Mouse (Mus musculus) erythroblast, embryonic 14.5 days (primary cell): Measurements from ENCODE around the gene Tango2. TPM values are rescaled to one million over a fixed set of nuclear protein-coding genes. Genes with fewer than 3 reads are reported as not detected.

Experiments
- H3K27me3 ChIP-seq: 2 replicates; pipeline ENCODE4 v1.6.1; 2012; ENCODE audit warnings: inconsistent platforms; ENCODE audit not compliant: control insufficient read depth
- H3K36me3 ChIP-seq: 2 replicates; pipeline ENCODE4 v1.6.1; 2012; ENCODE audit warnings: mild to moderate bottlenecking, inconsistent platforms; ENCODE audit not compliant: control insufficient read depth
- H3K4me1 ChIP-seq: 2 replicates; pipeline ENCODE4 v1.6.1; 2012; ENCODE audit warnings: inconsistent platforms; ENCODE audit not compliant: control insufficient read depth
- H3K4me3 ChIP-seq: replicated peaks from 2 replicates; pipeline ENCODE3; 2012; ENCODE audit warnings: moderate library complexity, mild to moderate bottlenecking, inconsistent platforms
- H3K9me3 ChIP-seq: 2 replicates; pipeline ENCODE4 v1.6.1; 2012; ENCODE audit warnings: low read length, inconsistent platforms, mixed read lengths; ENCODE audit not compliant: control insufficient read depth
- GATA1 ChIP-seq: IDR thresholded peaks from 2 replicates; pipeline ENCODE4 v1.6.1; 2012; ENCODE audit warnings: low read length, inconsistent platforms, mixed read lengths
- TAL1 ChIP-seq: IDR thresholded peaks from 3 replicates; pipeline ENCODE4 v1.6.1; 2012; ENCODE audit warnings: low read length, inconsistent platforms, mixed read lengths
- polyA plus RNA-seq: library from polyadenylated mRNA; stranded (reverse); fragments of >175 nt; gene quantifications from 2 replicates; pipeline ENCODE4 v1.2.3, GENCODE M21; 2012

The Tango2 gene
- polyA plus RNA-seq, 1 experiment: 7.4 TPM

GRCm38 (mm10) chr16:18349761-18350325, 1.9 kb upstream of the Tango2 start:
- peaks cover 7% of the 10 kb centered on the region; the same call in 1 of the 2 replicates for H3K9me3 ChIP-seq
- TF ChIP-seq GATA1 (no peak), TAL1 (no peak)
- H3K36me3 ChIP-seq: no peaks in the 10 kb centered on the region
- H3K27me3 ChIP-seq: peaks cover 66% of the 10 kb centered on the region
- H3K4me3 ChIP-seq: no peak overlapping the region
- H3K4me1 ChIP-seq: peaks cover 50% of the 10 kb centered on the region

GRCm38 (mm10) chr16:18348601-18349175, 785 bp upstream of the Tango2 start:
- Histone ChIP-seq H3K4me3 (peak overlapping the region; percentile 49), H3K27me3 (peaks cover 66% of the 10 kb centered on the region), H3K36me3 (no peaks in the 10 kb centered on the region), H3K9me3 (peaks cover 7% of the 10 kb centered on the region; the same call in 1 of the 2 replicates), H3K4me1 (peaks cover 53% of the 10 kb centered on the region)
- TF ChIP-seq TAL1: no peak
- no peak for TF ChIP-seq GATA1

- H3K4me3 ChIP-seq: no peak overlapping the region
- TF ChIP-seq GATA1 (no peak), TAL1 (no peak)
Observed at GRCm38 (mm10) chr16:18345243-18345642, 2.7 kb downstream of the Tango2 start.

GRCm38 (mm10) chr16:18343778-18344177, 4.1 kb downstream of the Tango2 start:
- H3K4me1 ChIP-seq: peaks cover 68% of the 10 kb centered on the region
- H3K4me3 ChIP-seq: peak overlapping the region; percentile 86
- peaks cover 7% of the 10 kb centered on the region; the same call in 1 of the 2 replicates for H3K9me3 ChIP-seq
- TF ChIP-seq TAL1 (no peak), GATA1 (no peak)
- H3K27me3 ChIP-seq: peaks cover 35% of the 10 kb centered on the region
- H3K36me3 ChIP-seq: peaks cover 30% of the 10 kb centered on the region

More at GRCm38 (mm10) chr16:18345243-18345642, 2.7 kb downstream of the Tango2 start:
- Histone ChIP-seq H3K9me3 (peaks cover 7% of the 10 kb centered on the region; the same call in 1 of the 2 replicates), H3K36me3 (peaks cover 15% of the 10 kb centered on the region), H3K27me3 (peaks cover 50% of the 10 kb centered on the region), H3K4me1 (peaks cover 57% of the 10 kb centered on the region)

- H3K9me3 ChIP-seq: peaks cover 1% of the 10 kb centered on the region; the same call in 1 of the 2 replicates
- TF ChIP-seq GATA1 (no peak), TAL1 (no peak)
- peaks cover 62% of the 10 kb centered on the region for H3K4me1 ChIP-seq
Observed at GRCm38 (mm10) chr16:18342650-18343570, 5.0 kb downstream of the Tango2 start.

GRCm38 (mm10) chr16:18342076-18342475, 5.8 kb downstream of the Tango2 start:
- H3K4me1 ChIP-seq: peaks cover 65% of the 10 kb centered on the region
- peaks cover 18% of the 10 kb centered on the region for H3K27me3 ChIP-seq
- peak overlapping the region; percentile 86 for H3K4me3 ChIP-seq
- H3K9me3 ChIP-seq: no peaks in the 10 kb centered on the region
- TF ChIP-seq TAL1 (peak; percentile 66), GATA1 (peak; percentile 49)
- peaks cover 47% of the 10 kb centered on the region for H3K36me3 ChIP-seq

More at GRCm38 (mm10) chr16:18342650-18343570, 5.0 kb downstream of the Tango2 start:
- peaks cover 26% of the 10 kb centered on the region for H3K27me3 ChIP-seq
- peaks cover 38% of the 10 kb centered on the region for H3K36me3 ChIP-seq
- H3K4me3 ChIP-seq: peak overlapping the region; percentile 86

GRCm38 (mm10) chr16:18341605-18342004, 6.3 kb downstream of the Tango2 start:
- Histone ChIP-seq H3K4me1 (peaks cover 65% of the 10 kb centered on the region), H3K4me3 (peak overlapping the region; percentile 86), H3K27me3 (peaks cover 13% of the 10 kb centered on the region), H3K9me3 (no peaks in the 10 kb centered on the region), H3K36me3 (peaks cover 51% of the 10 kb centered on the region)
- TF ChIP-seq GATA1 (no peak), TAL1 (no peak)

GRCm38 (mm10) chr16:18339866-18340265, 8.0 kb downstream of the Tango2 start:
- Histone ChIP-seq H3K4me3 (no peak overlapping the region), H3K4me1 (peaks cover 72% of the 10 kb centered on the region), H3K36me3 (peaks cover 69% of the 10 kb centered on the region), H3K27me3 (no peaks in the 10 kb centered on the region), H3K9me3 (no peaks in the 10 kb centered on the region)
- TF ChIP-seq GATA1 (no peak), TAL1 (no peak)

GRCm38 (mm10) chr16:18337261-18337660, 10.6 kb downstream of the Tango2 start:
- Histone ChIP-seq H3K9me3 (no peaks in the 10 kb centered on the region), H3K4me3 (no peak overlapping the region), H3K4me1 (peaks cover 57% of the 10 kb centered on the region), H3K27me3 (no peaks in the 10 kb centered on the region), H3K36me3 (peaks cover 94% of the 10 kb centered on the region)
- no peak for TF ChIP-seq GATA1
- TF ChIP-seq TAL1: no peak
